Mouse (Mus musculus) left cerebral cortex, postnatal 10 days (tissue): ENCODE data around the gene Rpusd4. TPM values are rescaled to one million over a fixed set of nuclear protein-coding genes. Genes with fewer than 3 reads are reported as not detected.

Source experiments
- DNase-seq, 2 experiments: peaks; one replicate each; pipeline ENCODE4 v3.0.0; 2021 to 2022; ENCODE audit warnings: low spot score in 2 of 2, mixed read lengths in 1 of 2; ENCODE audit errors: extremely low spot score in 1 of 2
- intact Hi-C: fragments of 180-260 bp; cut with DNase I; formaldehyde crosslinking; loops from one replicate; pipeline ENCODE4 v1.15.1; 2025
- total RNA-seq, 2 experiments: library from RNA; stranded (reverse); gene quantifications; 2 replicates each; pipeline ENCODE4 v1.2.3; 2021

Gene Rpusd4
- total RNA-seq, result 10 to 100 TPM in 1 of 2 experiments, 1 to 10 TPM in 1; 8.5 to 10.4 TPM

DNA sequence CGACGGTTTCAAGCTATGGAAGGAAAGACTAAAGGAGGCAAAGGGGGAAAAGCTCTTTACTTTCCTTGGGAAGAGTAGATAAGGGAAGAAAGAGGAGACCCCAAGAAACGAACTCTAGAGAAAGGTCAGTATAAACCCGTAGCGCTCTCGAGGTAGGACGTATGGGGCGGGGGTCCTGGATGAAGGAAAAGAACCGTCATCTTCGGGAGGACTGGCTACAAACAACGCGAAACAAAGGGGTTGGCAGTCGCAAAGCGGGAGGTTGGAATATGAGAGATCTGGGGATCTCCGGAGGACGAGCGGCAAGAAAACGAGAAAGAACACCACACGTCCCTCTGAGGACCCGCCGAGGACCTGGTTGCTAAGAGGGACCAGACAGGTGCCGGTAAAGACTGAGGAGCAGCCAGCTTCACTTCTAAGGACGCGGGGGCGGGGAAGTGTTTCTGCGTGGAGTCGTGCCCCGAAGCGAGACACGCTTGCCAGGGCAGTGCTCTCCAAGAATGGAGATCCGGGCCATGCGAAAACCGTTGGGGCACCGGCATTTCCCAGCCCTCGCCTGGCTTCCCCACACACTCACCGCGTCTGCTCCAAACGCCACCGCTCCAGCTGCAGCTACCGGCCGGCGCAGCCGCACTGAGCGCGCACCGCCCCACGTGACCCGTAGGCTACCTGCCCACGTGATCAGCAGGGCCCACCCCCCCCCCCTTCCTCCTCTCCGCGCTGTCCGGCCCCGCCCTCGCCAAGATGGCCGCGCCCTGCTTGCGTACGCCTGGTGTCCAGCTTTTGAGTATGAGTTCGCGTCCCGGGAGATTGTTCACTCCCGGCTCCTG, at the start of gene Rpusd4, which contains the start of gene Fam118b:
Gene Rpusd4, plus strand, starts transcription at position 720 of the 830 bp plus-strand sequence.
Gene Fam118b, minus strand, starts transcription at position 660 of the 830 bp plus-strand sequence.
- DNase-seq, result peak; percentile 89 to 96
- intact Hi-C loops, result no loop called here

DNA sequence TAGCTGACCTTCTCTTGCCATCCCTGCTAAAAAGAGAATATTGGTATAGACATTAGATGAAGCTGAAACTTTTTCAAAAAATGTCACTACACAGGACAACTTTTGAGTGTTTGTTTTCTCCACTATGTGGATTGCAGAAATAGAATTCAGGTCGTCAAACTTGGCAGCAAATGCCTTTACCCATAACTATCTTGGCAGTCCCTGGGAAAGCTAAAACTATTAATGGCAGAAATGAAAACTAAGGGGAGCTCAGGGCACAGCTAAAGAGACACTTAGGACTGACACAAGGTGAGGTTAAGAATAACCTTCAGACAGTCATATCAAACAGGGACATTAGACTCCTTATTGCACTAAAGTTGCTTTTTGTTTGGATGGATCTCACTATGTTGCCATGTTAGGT, 49.7 kb upstream of the Rpusd4 start:
- DNase-seq, result no peak

GRCm38 (mm10) chr9:35223466-35223865, 44.2 kb upstream of the Rpusd4 start:
- intact Hi-C loops, result no loop called here

More for the DNA sequence above, 49.7 kb upstream of the Rpusd4 start:
- intact Hi-C loops, result no loop called here

GRCm38 (mm10) chr9:35228671-35229070, 39.0 kb upstream of the Rpusd4 start:
- no peak for DNase-seq
- intact Hi-C loops, result no loop called here

More at GRCm38 (mm10) chr9:35223466-35223865, 44.2 kb upstream of the Rpusd4 start:
- no peak for DNase-seq

DNA sequence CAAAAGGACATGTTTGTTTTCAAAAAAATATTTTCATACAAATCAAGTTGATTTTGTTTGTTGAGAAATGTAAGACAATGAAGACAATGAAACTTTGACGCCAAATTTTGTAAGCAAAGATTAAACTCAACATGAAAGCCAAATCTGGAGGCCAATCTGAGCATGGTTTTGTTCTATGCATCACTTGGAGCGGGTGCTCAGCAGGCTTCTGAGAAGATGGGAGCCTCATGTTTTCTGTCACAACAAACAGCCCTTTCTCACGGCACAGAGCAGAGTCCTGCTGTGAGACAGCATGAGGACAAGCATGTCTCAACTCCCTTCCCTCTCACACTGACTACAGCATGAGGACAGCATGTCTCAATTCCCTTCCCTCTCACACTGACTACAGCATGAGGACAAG, 31.7 kb upstream of the Rpusd4 start:
- DNase-seq, result peak in 1 of 2 experiments; percentile 76
- intact Hi-C loops, result no loop called here

DNA sequence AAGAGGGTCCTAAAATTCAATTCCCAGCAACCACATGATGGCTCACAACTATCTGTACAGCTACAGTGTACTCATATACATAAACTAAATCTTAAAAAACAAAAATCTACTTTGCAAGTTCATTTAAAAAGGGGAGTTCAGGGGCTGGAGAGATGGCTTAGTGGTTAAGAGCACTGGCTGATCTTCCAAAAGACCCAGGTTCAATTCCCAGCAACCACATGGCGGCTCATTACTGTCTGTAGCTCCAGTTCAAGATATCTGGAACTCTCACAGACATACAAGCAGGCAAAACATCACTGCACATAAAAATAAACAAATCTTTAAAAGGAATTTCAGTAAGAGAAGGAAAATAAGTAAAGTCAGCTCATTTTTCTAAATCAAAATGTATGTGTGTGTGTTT, 29.3 kb upstream of the Rpusd4 start:
- no peak for DNase-seq
- intact Hi-C loops, result no loop called here

DNA sequence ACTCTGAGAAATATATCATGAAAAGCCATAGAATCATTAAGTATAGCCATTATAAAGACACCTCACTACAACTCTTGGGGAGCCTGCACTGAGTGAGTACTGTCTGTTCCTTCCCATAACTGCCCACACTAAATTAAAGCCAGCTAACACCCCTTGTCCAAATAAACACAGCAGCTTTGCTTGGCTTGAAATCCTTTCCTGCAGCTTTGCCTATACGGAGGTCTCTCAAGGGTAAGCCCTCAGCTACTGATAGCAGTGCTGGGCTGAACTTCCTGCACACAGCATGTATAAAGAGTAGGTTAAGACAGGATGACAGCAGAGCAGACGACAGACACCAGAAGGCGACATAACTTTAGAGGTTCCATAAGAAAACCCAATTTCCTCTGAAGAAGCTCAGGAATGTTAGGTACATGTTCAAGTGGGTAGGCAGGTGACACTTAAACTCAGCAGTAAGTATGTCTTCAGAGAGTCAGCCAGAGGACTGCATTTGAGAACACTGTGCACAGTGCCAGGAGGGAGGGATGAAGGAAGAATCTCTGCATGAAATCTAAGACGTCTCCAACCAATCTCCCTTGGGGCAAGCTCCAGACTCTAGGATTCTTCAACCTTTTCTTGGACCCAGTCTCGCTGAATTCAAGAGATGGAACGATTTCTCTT, 28.6 kb upstream of the Rpusd4 start:
- intact Hi-C loops, result no loop called here
- peak in 1 of 2 experiments; percentile 43 for DNase-seq

- intact Hi-C loops, result no loop called here
- no peak for DNase-seq
These were observed 27.9 kb upstream of the Rpusd4 start for GRCm38 (mm10) chr9:35239734-35240133.

- intact Hi-C loops, result no loop called here
- no peak for DNase-seq
These were observed 20.3 kb upstream of the Rpusd4 start for GRCm38 (mm10) chr9:35247405-35247804.

DNA sequence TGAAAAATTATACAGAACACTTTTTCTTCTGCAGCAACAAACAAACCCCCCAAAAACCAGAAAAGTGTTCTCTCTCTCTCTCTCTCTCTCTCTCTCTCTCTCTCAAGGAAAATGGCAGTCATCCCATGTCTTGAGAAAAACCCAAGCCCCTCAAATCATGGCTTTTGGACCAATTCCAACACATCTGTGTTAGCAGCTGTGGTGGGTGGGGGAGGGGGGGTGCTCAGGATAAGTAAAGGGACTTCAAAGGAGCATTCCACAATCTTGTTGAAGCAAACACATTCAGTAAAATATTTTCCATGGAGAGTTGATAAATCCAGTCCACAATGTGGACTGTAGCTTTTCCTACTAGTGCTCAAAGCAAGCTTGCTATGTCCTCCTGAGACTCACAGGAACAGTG, 18.2 kb upstream of the Rpusd4 start:
- intact Hi-C loops, result no loop called here
- DNase-seq, result no peak

GRCm38 (mm10) chr9:35257365-35257764, 10.3 kb upstream of the Rpusd4 start:
- intact Hi-C loops, result no loop called here
- no peak for DNase-seq

- intact Hi-C loops, result no loop called here
- no peak for DNase-seq
These were observed 5.2 kb upstream of the Rpusd4 start for GRCm38 (mm10) chr9:35262418-35262817.

- no peak for DNase-seq
- intact Hi-C loops, result no loop called here
These were observed 4.2 kb upstream of the Rpusd4 start for GRCm38 (mm10) chr9:35263431-35263830.

DNA sequence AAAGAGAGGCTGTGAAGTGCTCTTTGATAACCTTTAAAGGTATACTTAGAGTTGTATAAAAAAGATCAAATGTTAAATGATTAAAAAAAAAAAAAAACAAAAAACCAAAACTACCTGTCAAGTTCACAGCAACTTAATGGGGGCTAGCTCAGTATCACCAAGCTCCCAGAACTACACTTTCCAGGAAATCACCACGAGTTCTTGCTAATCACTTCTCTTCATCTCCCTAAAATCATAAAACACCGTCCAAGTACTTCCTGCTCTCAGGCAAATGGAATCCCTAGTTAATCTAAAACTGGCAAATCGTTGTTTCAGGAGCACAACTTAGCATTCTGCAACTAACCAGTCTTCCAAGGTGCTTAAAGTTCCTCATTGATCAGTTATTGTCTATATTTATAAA, 3.2 kb upstream of the Rpusd4 start:
- DNase-seq, result no peak

DNA sequence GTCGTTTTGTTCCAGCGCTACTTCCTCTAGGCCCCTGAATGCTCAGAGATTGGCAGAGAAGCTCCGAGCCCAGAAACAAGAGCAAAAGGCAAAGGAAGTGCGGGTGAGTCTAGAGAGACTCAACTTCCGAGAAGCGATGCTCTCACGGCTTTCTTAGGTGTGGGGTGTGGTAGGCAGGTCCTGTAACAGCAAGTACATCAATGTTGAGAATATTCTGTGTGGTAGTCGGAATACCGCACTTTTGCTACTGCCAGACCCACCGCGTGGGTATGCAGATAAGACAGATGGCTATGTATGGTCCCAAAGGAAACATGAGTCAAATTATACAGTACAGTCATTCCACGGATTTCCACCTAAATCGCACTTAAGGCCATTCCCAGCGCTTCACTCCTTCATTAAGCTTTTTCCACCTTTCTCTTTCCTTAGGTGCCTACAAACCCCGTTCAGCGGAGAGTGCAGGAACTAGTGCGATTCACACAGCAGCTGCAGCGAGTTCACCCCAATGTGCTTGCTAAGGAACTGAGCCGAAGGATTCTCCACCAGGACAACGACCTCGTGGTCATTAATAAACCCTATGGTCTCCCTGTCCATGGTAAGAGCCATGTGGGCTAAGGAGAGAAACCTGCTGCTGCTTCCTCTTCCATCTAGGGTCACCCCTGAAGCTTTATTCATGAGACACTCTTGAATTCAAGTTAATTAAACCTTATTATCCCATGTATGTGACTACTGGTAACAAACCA, 481 bp downstream of the Rpusd4 start:
- DNase-seq, result no peak
- intact Hi-C loops, result no loop called here

More for the DNA sequence above, 3.2 kb upstream of the Rpusd4 start:
- intact Hi-C loops, result no loop called here

DNA sequence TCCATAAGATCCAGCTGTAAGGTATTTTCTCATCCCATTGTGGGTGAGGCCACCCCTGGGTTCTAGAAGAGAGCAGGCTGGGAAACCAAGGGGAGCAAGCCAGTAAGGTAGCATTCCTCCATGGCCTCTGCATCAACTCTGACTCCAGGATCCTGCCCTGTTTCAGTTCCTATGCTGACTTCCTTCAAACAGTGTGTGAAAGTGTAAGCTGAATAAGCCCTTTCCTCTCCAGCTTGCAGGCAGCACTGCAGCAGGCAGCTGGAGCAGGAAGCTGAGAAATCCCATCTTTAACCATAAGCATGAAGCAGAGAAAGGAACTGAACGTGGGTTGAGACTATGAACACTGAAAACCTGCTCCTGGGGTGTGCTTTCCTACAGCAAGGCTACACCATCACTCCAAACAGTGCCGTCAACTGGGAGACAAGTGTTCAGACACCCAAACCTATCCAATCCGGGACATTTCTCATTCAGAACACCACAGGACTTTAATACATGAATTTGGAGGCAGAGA, 10.2 kb downstream of the Rpusd4 start:
- intact Hi-C loops, result no loop called here
- no peak for DNase-seq

DNA sequence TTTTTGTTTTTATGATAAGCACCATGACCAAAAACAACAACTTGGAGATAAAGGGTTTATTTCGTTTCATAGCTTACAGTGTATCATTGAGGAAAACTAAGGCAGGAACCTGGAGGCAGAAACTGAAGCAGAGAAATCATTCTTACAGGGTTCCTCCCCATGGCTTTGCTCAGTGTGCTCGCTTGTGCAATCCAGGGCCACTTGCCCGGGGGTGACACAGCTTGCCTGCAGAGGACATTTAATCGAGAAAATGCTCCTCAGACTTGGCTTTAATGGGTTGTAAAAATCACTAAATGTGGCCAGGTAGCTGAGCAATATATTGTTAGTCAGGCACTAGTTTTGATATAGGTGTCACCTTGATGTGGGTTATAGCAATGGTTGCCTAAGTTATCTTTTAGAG, 10.8 kb downstream of the Rpusd4 start:
- intact Hi-C loops, result no loop called here
- DNase-seq, result no peak

DNA sequence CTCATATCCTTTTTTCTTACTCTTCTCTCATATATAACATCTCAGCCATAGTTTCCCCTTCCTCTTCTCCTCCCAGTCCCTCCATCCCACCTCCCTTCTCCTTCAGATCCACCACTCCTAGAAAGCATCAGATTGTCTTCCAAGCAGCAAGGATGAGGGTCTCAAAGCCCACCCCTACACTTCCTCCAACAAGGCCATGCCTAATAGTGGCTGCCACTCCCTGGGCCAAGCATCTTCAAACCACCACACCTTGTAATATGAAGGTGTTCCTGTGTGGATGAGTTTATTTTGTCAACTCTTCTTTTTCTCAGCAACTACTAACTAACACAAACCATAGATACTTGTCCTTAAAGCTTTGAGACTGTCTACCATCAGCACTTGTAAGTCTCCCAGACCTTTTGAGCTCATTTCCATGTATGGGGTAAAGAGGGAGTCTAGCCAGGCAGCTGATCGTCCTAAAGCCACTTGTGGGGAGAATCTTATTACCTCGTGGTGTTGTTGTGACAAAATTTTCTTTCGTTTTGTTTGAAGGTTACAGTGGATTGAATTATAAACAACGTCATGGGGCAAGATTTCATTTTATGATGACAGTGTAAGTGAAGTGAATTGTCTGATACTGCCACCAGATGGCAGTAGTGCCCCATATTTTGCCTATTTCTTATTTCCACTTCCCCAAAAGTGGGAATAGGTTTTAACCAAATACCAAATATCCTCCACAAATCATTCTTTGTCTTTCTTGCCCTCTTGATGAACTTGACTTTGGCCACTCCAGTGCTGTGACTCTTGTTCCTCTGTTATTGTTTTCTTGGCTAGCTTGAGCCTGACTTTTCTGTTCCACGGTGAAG, 14.6 kb downstream of the Rpusd4 start:
- intact Hi-C loops, result loop anchor here (2.0 to 5.0 kb wide), 2 partner anchors 140 to 253 kb away; partner anchors contain the start of gene Cdon
- peak in 1 of 2 experiments; percentile 56 for DNase-seq
